Mouse (Mus musculus): ENCODE data around the gene Pah. TPM values are rescaled to one million over a fixed set of nuclear protein-coding genes. Genes with fewer than 3 reads are reported as not detected.

Pah gene
- polyA plus RNA-seq, 1 experiment from 2014 or later: 2.2 TPM

DNA sequence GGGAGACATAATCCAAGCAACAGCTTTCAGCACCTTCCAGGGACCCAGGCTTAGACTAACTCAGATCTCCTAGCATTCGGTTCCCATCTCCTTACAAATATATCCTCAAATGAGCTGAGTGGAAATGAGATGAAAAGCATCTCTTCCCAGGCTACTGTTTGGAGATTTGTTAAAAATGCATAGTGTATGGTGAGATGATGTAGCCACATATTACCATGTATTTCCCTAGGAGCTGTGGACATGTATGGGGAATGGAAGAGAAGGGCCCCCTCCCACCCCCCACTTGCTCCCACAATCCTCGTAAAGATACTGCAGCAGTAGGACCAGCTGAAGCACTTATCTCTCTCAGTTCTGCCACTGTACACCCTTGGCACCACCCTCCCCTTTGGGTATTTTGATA lies 31.3 kb upstream of the Pah start:
- no peaks in the 10 kb centered on the region for H3K9me3 ChIP-seq (ENCODE audit: control insufficient read depth, low read length)
- no peak overlapping the region for H3K4me3 ChIP-seq (ENCODE audit: low read length)
- no peak overlapping the region for H3K9ac ChIP-seq (ENCODE audit: low read depth, low read length)
- H3K4me1 ChIP-seq (ENCODE audit: control insufficient read depth, insufficient read depth, low read length): peaks cover 19% of the 10 kb centered on the region; the same call in 1 of the 2 replicates
- 12% methylated on average over 2 of the region's 2 CpGs for WGBS
- H3K4me2 ChIP-seq (ENCODE audit: low read depth, low read length): no peak overlapping the region
- H3K27me3 ChIP-seq (replicated peaks; ENCODE audit: control insufficient read depth, insufficient read depth, low read length): peaks cover 91% of the 10 kb centered on the region
- no peak for ATAC-seq
- H3K36me3 ChIP-seq (ENCODE audit: control insufficient read depth, insufficient read depth, low read length): no peaks in the 10 kb centered on the region
- H3K27ac ChIP-seq (ENCODE audit: low read length): no peak overlapping the region

DNA sequence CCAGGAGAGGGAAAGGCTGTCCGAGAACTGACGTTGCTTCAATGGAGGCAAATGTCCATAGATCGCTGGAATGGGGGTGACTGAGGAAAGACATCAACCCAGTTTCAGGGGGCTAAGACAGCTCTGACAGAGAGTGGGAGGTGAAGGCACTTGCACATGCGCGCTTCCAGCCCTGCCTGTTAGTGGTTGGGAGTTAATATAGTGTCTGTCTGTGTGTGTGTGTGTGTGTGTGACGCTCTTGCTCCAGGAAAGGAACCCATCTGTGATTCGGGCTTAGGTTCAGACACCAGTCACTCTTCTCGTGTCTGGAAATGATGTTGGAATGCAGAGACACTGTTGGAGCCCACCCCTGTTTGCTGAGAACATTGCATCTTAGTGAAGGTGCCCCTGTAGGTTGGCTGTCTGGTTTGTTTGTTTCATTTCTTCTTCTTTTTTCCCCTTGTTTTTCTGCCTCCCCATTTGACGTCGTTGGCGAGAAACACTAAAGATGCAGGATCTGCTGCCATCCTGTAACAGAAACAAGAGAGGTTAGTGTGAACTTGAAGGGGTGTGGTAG lies 30.0 kb upstream of the Pah start:
- ATAC-seq: no peak
- H3K27ac ChIP-seq (ENCODE audit: low read length): no peak overlapping the region
- no peak overlapping the region for H3K9ac ChIP-seq (ENCODE audit: low read depth, low read length)
- peaks cover 17% of the 10 kb centered on the region; the same call in 1 of the 2 replicates for H3K4me1 ChIP-seq (ENCODE audit: control insufficient read depth, insufficient read depth, low read length)
- whole genome bisulfite sequencing: 4% methylated on average over 11 of the region's 11 CpGs
- H3K9me3 ChIP-seq (ENCODE audit: control insufficient read depth, low read length): peaks cover 6% of the 10 kb centered on the region; the same call in 1 of the 2 replicates
- H3K4me3 ChIP-seq (ENCODE audit: low read length): peak overlapping the region; percentile 61; the same call in 1 of the 2 replicates
- peaks cover 90% of the 10 kb centered on the region for H3K27me3 ChIP-seq (replicated peaks; ENCODE audit: control insufficient read depth, insufficient read depth, low read length)
- no peaks in the 10 kb centered on the region for H3K36me3 ChIP-seq (ENCODE audit: control insufficient read depth, insufficient read depth, low read length)
- H3K4me2 ChIP-seq (ENCODE audit: low read depth, low read length): no peak overlapping the region

- WGBS: under 1% methylated on average over 26 of the region's 26 CpGs
- peak overlapping the region; percentile 66 for H3K27ac ChIP-seq (ENCODE audit: low read length)
- H3K4me1 ChIP-seq (ENCODE audit: control insufficient read depth, insufficient read depth, low read length): peaks cover 17% of the 10 kb centered on the region; the same call in 1 of the 2 replicates
- peak overlapping the region; percentile 60 for H3K9ac ChIP-seq (ENCODE audit: low read depth, low read length)
- no peaks in the 10 kb centered on the region for H3K36me3 ChIP-seq (ENCODE audit: control insufficient read depth, insufficient read depth, low read length)
- no peak for ATAC-seq
- H3K9me3 ChIP-seq (ENCODE audit: control insufficient read depth, low read length): peaks cover 6% of the 10 kb centered on the region; the same call in 1 of the 2 replicates
- peak overlapping the region; percentile 61 for H3K4me3 ChIP-seq (ENCODE audit: low read length)
- peaks cover 87% of the 10 kb centered on the region for H3K27me3 ChIP-seq (replicated peaks; ENCODE audit: control insufficient read depth, insufficient read depth, low read length)
- H3K4me2 ChIP-seq (ENCODE audit: low read depth, low read length): peak overlapping the region; percentile 95
Measured at GRCm38 (mm10) chr10:87492332-87492660, 29.3 kb upstream of the Pah start.

GRCm38 (mm10) chr10:87492661-87493551 lies 28.7 kb upstream of the Pah start:
- H3K9ac ChIP-seq (ENCODE audit: low read depth, low read length): peak overlapping the region; percentile 60
- H3K9me3 ChIP-seq (ENCODE audit: control insufficient read depth, low read length): peaks cover 7% of the 10 kb centered on the region
- under 1% methylated on average over 83 of the region's 90 CpGs for WGBS
- H3K4me2 ChIP-seq (ENCODE audit: low read depth, low read length): peak overlapping the region; percentile 95
- peak overlapping the region; percentile 61 for H3K4me3 ChIP-seq (ENCODE audit: low read length)
- peaks cover 83% of the 10 kb centered on the region for H3K27me3 ChIP-seq (replicated peaks; ENCODE audit: control insufficient read depth, insufficient read depth, low read length)
- peak overlapping the region; percentile 66 for H3K27ac ChIP-seq (ENCODE audit: low read length)
- peak; percentile 43; the same call in 1 of the 2 replicates for ATAC-seq
- no peaks in the 10 kb centered on the region for H3K36me3 ChIP-seq (ENCODE audit: control insufficient read depth, insufficient read depth, low read length)
- H3K4me1 ChIP-seq (ENCODE audit: control insufficient read depth, insufficient read depth, low read length): peaks cover 17% of the 10 kb centered on the region; the same call in 1 of the 2 replicates

GRCm38 (mm10) chr10:87493576-87493975 lies 28.0 kb upstream of the Pah start, which contains the start of gene Ascl1:
Gene Ascl1, minus strand, starts transcription at chr10:87493660.
- H3K27me3 ChIP-seq (replicated peaks; ENCODE audit: control insufficient read depth, insufficient read depth, low read length): peaks cover 78% of the 10 kb centered on the region
- WGBS: under 1% methylated on average over 31 of the region's 34 CpGs
- peak within 1 kb of the TSS; percentile 66 for H3K27ac ChIP-seq (ENCODE audit: low read length)

DNA sequence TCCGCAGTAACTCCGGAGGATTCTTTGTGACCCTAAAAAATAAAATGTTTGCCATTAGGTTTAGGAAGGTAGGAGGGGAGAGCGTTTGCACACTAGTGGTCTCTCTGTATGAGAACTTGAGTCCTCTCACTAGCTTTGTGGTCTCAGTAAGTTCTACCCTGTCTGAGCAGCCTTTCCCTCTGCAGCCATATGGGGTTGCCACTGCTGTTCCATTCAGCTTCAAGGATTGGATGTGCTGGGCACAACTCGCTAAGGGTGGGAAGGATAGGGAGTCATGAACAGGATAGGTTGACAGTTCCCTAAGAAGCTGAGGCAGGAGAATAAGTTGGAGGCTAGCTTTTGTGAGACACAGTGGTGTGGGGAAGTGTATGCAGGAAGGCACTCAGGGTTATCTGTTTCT lies 27.4 kb upstream of the Pah start:
- H3K4me1 ChIP-seq (ENCODE audit: control insufficient read depth, insufficient read depth, low read length): peaks cover 17% of the 10 kb centered on the region; the same call in 1 of the 2 replicates
- 3% methylated on average over 4 of the region's 4 CpGs for WGBS
- no peak overlapping the region for H3K27ac ChIP-seq (ENCODE audit: low read length)
- peak overlapping the region; percentile 95 for H3K4me2 ChIP-seq (ENCODE audit: low read depth, low read length)
- peak overlapping the region; percentile 61; the same call in 1 of the 2 replicates for H3K4me3 ChIP-seq (ENCODE audit: low read length)
- H3K9ac ChIP-seq (ENCODE audit: low read depth, low read length): no peak overlapping the region
- ATAC-seq: no peak
- H3K9me3 ChIP-seq (ENCODE audit: control insufficient read depth, low read length): peaks cover 9% of the 10 kb centered on the region
- H3K27me3 ChIP-seq (replicated peaks; ENCODE audit: control insufficient read depth, insufficient read depth, low read length): peaks cover 79% of the 10 kb centered on the region
- H3K36me3 ChIP-seq (ENCODE audit: control insufficient read depth, insufficient read depth, low read length): no peaks in the 10 kb centered on the region

More at GRCm38 (mm10) chr10:87493576-87493975, 28.0 kb upstream of the Pah start, which contains the start of gene Ascl1:
- Histone ChIP-seq H3K4me2 (ENCODE audit: low read depth, low read length) (peak within 1 kb of the TSS; percentile 95), H3K36me3 (ENCODE audit: control insufficient read depth, insufficient read depth, low read length) (no peaks in the 10 kb centered on the region), H3K4me3 (ENCODE audit: low read length) (peak within 1 kb of the TSS; percentile 61), H3K9me3 (ENCODE audit: control insufficient read depth, low read length) (peaks cover 9% of the 10 kb centered on the region), H3K4me1 (ENCODE audit: control insufficient read depth, insufficient read depth, low read length) (peaks cover 17% of the 10 kb centered on the region; the same call in 1 of the 2 replicates), H3K9ac (ENCODE audit: low read depth, low read length) (peak within 1 kb of the TSS; percentile 60)
- peak; percentile 67 for ATAC-seq

- peaks cover 9% of the 10 kb centered on the region for H3K9me3 ChIP-seq (ENCODE audit: control insufficient read depth, low read length)
- peaks cover 17% of the 10 kb centered on the region; the same call in 1 of the 2 replicates for H3K4me1 ChIP-seq (ENCODE audit: control insufficient read depth, insufficient read depth, low read length)
- peak; percentile 50; the same call in 1 of the 2 replicates for ATAC-seq
- WGBS: 5% methylated on average over 18 of the region's 18 CpGs
- H3K27me3 ChIP-seq (replicated peaks; ENCODE audit: control insufficient read depth, insufficient read depth, low read length): peaks cover 75% of the 10 kb centered on the region
- H3K36me3 ChIP-seq (ENCODE audit: control insufficient read depth, insufficient read depth, low read length): no peaks in the 10 kb centered on the region
- no peak overlapping the region; the same call in 1 of the 2 replicates for H3K4me3 ChIP-seq (ENCODE audit: low read length)
- no peak overlapping the region for H3K9ac ChIP-seq (ENCODE audit: low read depth, low read length)
- no peak overlapping the region; the same call in 1 of the 2 replicates for H3K4me2 ChIP-seq (ENCODE audit: low read depth, low read length)
- no peak overlapping the region for H3K27ac ChIP-seq (ENCODE audit: low read length)
Measured at GRCm38 (mm10) chr10:87494596-87494995, 27.0 kb upstream of the Pah start.

- no peak overlapping the region for H3K4me2 ChIP-seq (ENCODE audit: low read depth, low read length)
- H3K9me3 ChIP-seq (ENCODE audit: control insufficient read depth, low read length): peaks cover 9% of the 10 kb centered on the region
- H3K27me3 ChIP-seq (replicated peaks; ENCODE audit: control insufficient read depth, insufficient read depth, low read length): peaks cover 65% of the 10 kb centered on the region
- no peak overlapping the region for H3K9ac ChIP-seq (ENCODE audit: low read depth, low read length)
- H3K4me1 ChIP-seq (ENCODE audit: control insufficient read depth, insufficient read depth, low read length): peaks cover 17% of the 10 kb centered on the region; the same call in 1 of the 2 replicates
- H3K27ac ChIP-seq (ENCODE audit: low read length): no peak overlapping the region
- H3K4me3 ChIP-seq (ENCODE audit: low read length): no peak overlapping the region
- no peak for ATAC-seq
- WGBS: 79% methylated on average over 2 of the region's 2 CpGs
- H3K36me3 ChIP-seq (ENCODE audit: control insufficient read depth, insufficient read depth, low read length): no peaks in the 10 kb centered on the region
Measured at GRCm38 (mm10) chr10:87497056-87497455, 24.5 kb upstream of the Pah start.
